Mouse (Mus musculus) heart, embryonic 15.5 days (tissue): ENCODE data around the gene B3gnt7. TPM values are rescaled to one million over a fixed set of nuclear protein-coding genes. Genes with fewer than 3 reads are reported as not detected.
A peak's percentile ranks its signal among the peaks of the same experiment; 100 is the strongest.

Experiments
- ATAC-seq: fragments of 200-750 bp; cut with Nextera tagmentation; replicated peaks from 2 replicates; pipeline ENCODE4 v1.8.0; 2017; ENCODE audit warnings: low read depth, moderate TSS enrichment; ENCODE audit not compliant: insufficient number of reproducible peaks, insufficient read depth, low FRiP score
- H3K27ac ChIP-seq: fragments of 300-500 bp; sonication (generic); 2 replicates; pipeline ENCODE4 v1.5.1; 2015; ENCODE audit warnings: mild to moderate bottlenecking, inconsistent platforms
- H3K27me3 ChIP-seq: fragments of 300-500 bp; sonication (generic); 2 replicates; pipeline ENCODE4 v1.6.1; 2015; ENCODE audit warnings: inconsistent platforms
- H3K36me3 ChIP-seq: fragments of 300-500 bp; sonication (generic); 2 replicates; pipeline ENCODE4 v1.6.1; 2015; ENCODE audit warnings: mild to moderate bottlenecking, inconsistent platforms
- H3K4me1 ChIP-seq: fragments of 300-500 bp; sonication (generic); replicated peaks from 2 replicates; pipeline ENCODE4 v1.6.1; 2015; ENCODE audit warnings: inconsistent platforms
- H3K4me2 ChIP-seq: fragments of 300-500 bp; sonication (generic); 2 replicates; pipeline ENCODE4 v1.6.1; 2015; ENCODE audit warnings: inconsistent platforms, mild to moderate bottlenecking, moderate library complexity
- H3K4me3 ChIP-seq: fragments of 300-500 bp; sonication (generic); 2 replicates; pipeline ENCODE4 v1.5.1; 2015; ENCODE audit warnings: mild to moderate bottlenecking, inconsistent platforms
- H3K9ac ChIP-seq: fragments of 300-500 bp; sonication (generic); 2 replicates; pipeline ENCODE4 v1.6.1; 2015; ENCODE audit warnings: mild to moderate bottlenecking, inconsistent platforms
- H3K9me3 ChIP-seq: fragments of 300-500 bp; sonication (generic); replicated peaks from 2 replicates; pipeline ENCODE4 v1.6.1; 2016; ENCODE audit warnings: inconsistent platforms
- WGBS: fragments of 180-500 bp; shearing (Covaris S2); methylation state at CpG from one replicate; pipeline ENCODE4 v1.1.7; 2015; ENCODE audit warnings: mixed read lengths; 5-methylcytosine and 5-hydroxymethylcytosine counted together
- polyA plus RNA-seq: library from polyadenylated mRNA; unstranded; fragments of >200 nt; fragmentation: Nextera tagmentation; extraction: Ambion mirVana; gene quantifications from 2 replicates; pipeline ENCODE4 v1.2.1, GENCODE M21; 2015

B3gnt7 gene
- 2.0 and 2.4 TPM in 2 replicates for polyA plus RNA-seq

DNA sequence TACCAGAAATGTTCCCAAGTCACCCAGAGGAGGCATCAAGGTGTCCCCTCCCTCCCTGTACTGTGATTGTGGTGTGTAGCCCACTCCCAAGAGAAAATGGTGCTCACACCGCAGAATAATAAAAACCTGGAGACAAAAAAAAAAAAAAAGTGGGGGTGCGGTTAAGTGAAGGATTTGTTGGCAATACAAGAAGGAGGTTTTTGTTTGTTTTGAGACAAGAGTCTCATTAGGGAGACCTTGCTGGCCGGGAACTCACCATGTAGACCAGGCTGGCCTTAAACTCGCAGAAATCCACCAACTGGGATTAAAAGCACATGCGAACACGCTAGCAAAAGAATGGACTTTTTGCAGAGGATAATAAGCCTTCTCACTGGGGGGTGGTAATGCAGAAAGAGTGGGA lies at the start of gene B3gnt7:
Gene B3gnt7 (plus strand): TSS at position 301 of the 400 bp plus-strand sequence.
- Histone ChIP-seq H3K4me2 (peak within 1 kb of the TSS; percentile 99), H3K4me3 (peak within 1 kb of the TSS; percentile 67), H3K27ac (no peak within 1 kb of the TSS), H3K27me3 (peaks cover 53% of the 10 kb centered on the region), H3K9me3 (no peaks in the 10 kb centered on the region), H3K36me3 (no peaks in the 10 kb centered on the region), H3K9ac (peak within 1 kb of the TSS; percentile 56), H3K4me1 (peaks cover 15% of the 10 kb centered on the region)
- 41% methylated on average over 6 of the region's 6 CpGs for WGBS
- no peak for ATAC-seq

DNA sequence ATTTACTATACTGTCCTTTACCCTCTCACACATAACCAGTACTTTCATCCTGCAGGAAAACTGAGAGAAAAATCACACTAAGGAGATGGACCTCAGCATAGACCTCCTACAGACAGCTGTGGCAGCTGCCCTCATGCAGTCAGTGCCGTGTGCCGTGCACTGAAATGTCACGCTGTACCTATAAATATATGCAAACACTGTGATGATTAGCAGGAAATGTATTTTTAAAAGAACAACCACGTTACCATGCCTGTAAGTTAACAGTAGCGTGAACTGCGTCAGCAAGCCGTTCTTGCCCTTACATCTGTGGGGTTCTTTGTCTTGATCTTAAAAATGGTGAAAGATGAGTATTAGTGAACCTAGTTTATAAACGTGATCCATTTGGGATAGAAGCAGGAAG lies 49.2 kb upstream of the B3gnt7 start:
- Histone ChIP-seq H3K9me3 (no peaks in the 10 kb centered on the region), H3K4me2 (no peak overlapping the region), H3K27me3 (no peaks in the 10 kb centered on the region), H3K36me3 (no peaks in the 10 kb centered on the region), H3K4me1 (peaks cover 4% of the 10 kb centered on the region; the same call in 1 of the 2 replicates), H3K4me3 (no peak overlapping the region), H3K27ac (no peak overlapping the region), H3K9ac (no peak overlapping the region)
- ATAC-seq: no peak
- 75% methylated on average over 8 of the region's 8 CpGs for WGBS

DNA sequence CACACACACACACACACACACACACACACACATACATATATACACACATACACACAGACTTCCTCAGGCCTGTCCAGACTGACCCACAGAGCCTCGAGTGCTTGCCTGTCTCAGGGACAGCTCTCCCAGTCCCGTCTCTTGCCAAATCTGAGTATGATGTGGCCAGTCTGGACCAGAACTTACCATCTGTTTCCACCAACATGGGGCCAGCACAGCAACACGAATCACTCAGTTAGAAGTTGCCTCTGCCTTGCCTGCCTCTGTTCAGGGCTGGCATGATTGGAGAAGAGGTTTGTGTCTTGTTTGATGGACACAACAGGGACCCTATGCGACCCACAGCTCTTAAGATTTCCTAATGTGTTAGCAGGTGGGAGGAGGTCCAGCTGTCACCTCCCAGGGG lies 46.3 kb upstream of the B3gnt7 start:
- Histone ChIP-seq H3K27me3 (no peaks in the 10 kb centered on the region), H3K9me3 (no peaks in the 10 kb centered on the region), H3K36me3 (no peaks in the 10 kb centered on the region), H3K4me1 (peaks cover 4% of the 10 kb centered on the region; the same call in 1 of the 2 replicates), H3K4me2 (no peak overlapping the region), H3K9ac (no peak overlapping the region), H3K27ac (no peak overlapping the region), H3K4me3 (no peak overlapping the region)
- 77% methylated on average over 4 of the region's 4 CpGs for WGBS
- no peak for ATAC-seq

DNA sequence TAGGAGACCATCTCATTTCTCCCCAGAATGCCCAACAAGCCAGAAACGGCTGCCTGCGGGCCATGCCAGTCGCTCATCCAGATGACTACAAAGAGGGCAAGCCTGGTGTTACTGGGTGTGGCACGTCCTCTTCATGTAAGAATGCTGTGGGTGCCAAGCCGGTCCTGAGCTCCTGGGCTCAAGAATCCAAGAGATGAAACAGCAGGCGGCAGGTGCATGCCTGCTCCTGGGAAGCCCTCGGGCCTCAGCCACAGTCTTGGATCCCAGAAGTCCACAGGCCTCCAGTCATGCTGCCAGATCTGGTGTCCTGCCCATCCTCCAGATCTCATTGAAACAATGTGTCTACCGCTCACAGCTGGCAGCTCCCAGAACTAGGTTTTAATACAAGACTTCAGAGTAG lies 45.4 kb upstream of the B3gnt7 start:
- Histone ChIP-seq H3K4me1 (peaks cover 4% of the 10 kb centered on the region; the same call in 1 of the 2 replicates), H3K9me3 (no peaks in the 10 kb centered on the region), H3K27me3 (no peaks in the 10 kb centered on the region), H3K4me2 (no peak overlapping the region), H3K9ac (no peak overlapping the region), H3K27ac (no peak overlapping the region), H3K4me3 (no peak overlapping the region), H3K36me3 (no peaks in the 10 kb centered on the region)
- no peak for ATAC-seq
- WGBS: 86% methylated on average over 8 of the region's 8 CpGs

GRCm38 (mm10) chr1:86258171-86258824 lies 44.3 kb upstream of the B3gnt7 start:
- peaks cover 4% of the 10 kb centered on the region; the same call in 1 of the 2 replicates for H3K4me1 ChIP-seq
- H3K27ac ChIP-seq: no peak overlapping the region
- no peak overlapping the region for H3K9ac ChIP-seq
- H3K9me3 ChIP-seq: no peaks in the 10 kb centered on the region
- WGBS: 51% methylated on average over 7 of the region's 7 CpGs
- no peak overlapping the region for H3K4me2 ChIP-seq
- ATAC-seq: no peak
- H3K36me3 ChIP-seq: no peaks in the 10 kb centered on the region
- no peaks in the 10 kb centered on the region for H3K27me3 ChIP-seq
- no peak overlapping the region for H3K4me3 ChIP-seq

DNA sequence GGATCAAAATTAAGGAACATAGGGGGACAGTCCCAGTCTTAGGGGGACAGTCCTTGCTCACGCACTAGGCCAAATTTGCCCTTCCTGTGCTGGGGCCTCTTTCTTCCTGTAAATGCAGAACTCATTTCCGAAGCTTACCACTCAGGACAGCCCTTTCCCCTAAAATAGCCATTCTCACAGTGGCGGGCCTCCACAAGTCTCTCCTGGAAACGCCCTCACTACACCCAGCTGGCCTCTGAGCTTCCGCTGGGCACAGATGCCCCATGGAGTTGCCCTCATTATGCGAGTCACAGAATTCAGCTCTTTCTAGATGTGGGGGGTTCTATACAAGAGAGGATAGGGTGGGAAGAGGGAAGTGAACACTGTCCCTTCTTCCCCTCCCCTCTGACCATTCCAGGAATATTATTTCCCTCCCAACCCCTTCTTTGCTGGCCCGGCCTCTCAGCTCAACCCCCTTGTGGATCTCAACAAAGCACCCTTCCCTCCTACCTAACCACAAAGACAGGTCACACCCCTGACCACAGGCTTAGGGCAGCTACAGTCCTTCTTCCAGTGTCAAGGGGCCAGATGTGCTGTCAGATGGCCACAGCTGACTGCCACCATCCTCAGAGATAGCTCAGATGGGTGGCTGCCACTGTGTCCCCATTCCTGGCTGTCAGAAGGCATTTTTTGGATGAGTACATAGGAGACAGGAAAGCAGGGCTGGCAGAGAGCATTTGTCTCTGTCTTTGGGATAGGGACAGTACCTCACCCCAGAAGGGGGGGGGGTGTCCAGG lies 38.9 kb upstream of the B3gnt7 start:
- 57% methylated on average over 7 of the region's 7 CpGs for WGBS
- Histone ChIP-seq H3K4me2 (no peak overlapping the region), H3K27ac (no peak overlapping the region), H3K9ac (no peak overlapping the region), H3K36me3 (no peaks in the 10 kb centered on the region), H3K27me3 (no peaks in the 10 kb centered on the region), H3K9me3 (no peaks in the 10 kb centered on the region), H3K4me1 (0 out of 2 replicates have a peak, but pooled peaks cover 2% of the 10 kb centered on the region), H3K4me3 (no peak overlapping the region)
- no peak for ATAC-seq

- Histone ChIP-seq H3K4me2 (no peak overlapping the region), H3K27ac (no peak overlapping the region), H3K36me3 (no peaks in the 10 kb centered on the region), H3K4me1 (0 out of 2 replicates have a peak, but pooled peaks cover 2% of the 10 kb centered on the region), H3K9me3 (no peaks in the 10 kb centered on the region), H3K9ac (no peak overlapping the region), H3K4me3 (no peak overlapping the region), H3K27me3 (no peaks in the 10 kb centered on the region)
- ATAC-seq: no peak
- WGBS: 57% methylated on average over 3 of the region's 3 CpGs
Measured at GRCm38 (mm10) chr1:86265060-86265459, 37.6 kb upstream of the B3gnt7 start.

GRCm38 (mm10) chr1:86268492-86269189 lies 34.0 kb upstream of the B3gnt7 start:
- H3K27me3 ChIP-seq: no peaks in the 10 kb centered on the region
- ATAC-seq: no peak
- no peaks in the 10 kb centered on the region for H3K36me3 ChIP-seq
- no peak overlapping the region for H3K4me3 ChIP-seq
- 87% methylated on average over 9 of the region's 9 CpGs for WGBS
- H3K27ac ChIP-seq: no peak overlapping the region
- no peaks in the 10 kb centered on the region for H3K9me3 ChIP-seq
- H3K9ac ChIP-seq: no peak overlapping the region
- no peak overlapping the region for H3K4me2 ChIP-seq
- 0 out of 2 replicates have a peak, but pooled peaks cover 2% of the 10 kb centered on the region for H3K4me1 ChIP-seq

DNA sequence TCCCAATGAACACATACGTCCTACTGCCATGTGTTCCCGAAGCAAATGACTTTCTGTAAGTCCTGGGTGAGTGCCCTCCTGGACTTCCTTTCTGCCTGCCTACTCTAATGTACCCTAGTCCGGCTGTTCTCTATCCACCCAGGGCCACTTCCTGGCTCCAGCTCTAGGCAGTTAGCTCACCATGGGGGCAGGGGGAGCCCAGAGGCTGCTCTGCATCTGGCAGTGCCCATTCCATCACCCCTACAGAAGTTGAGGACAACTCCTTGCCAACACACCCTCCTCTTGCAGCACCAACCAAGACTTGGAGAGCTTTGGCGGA lies 33.5 kb upstream of the B3gnt7 start:
- Histone ChIP-seq H3K4me2 (no peak overlapping the region), H3K9me3 (no peaks in the 10 kb centered on the region), H3K4me3 (no peak overlapping the region), H3K36me3 (no peaks in the 10 kb centered on the region), H3K9ac (no peak overlapping the region), H3K27me3 (no peaks in the 10 kb centered on the region), H3K27ac (no peak overlapping the region), H3K4me1 (no peaks in the 10 kb centered on the region)
- ATAC-seq: no peak
- 74% methylated on average over 4 of the region's 4 CpGs for WGBS

- WGBS: 76% methylated on average over 6 of the region's 6 CpGs
- no peaks in the 10 kb centered on the region for H3K36me3 ChIP-seq
Measured at GRCm38 (mm10) chr1:86271707-86272106, 30.9 kb upstream of the B3gnt7 start.

GRCm38 (mm10) chr1:86277055-86277454 lies 25.6 kb upstream of the B3gnt7 start:
- 81% methylated on average over 5 of the region's 5 CpGs for WGBS
- Histone ChIP-seq H3K27ac (no peak overlapping the region), H3K9me3 (no peaks in the 10 kb centered on the region)

More at GRCm38 (mm10) chr1:86271707-86272106, 30.9 kb upstream of the B3gnt7 start:
- ATAC-seq: no peak
- Histone ChIP-seq H3K27ac (no peak overlapping the region), H3K9me3 (no peaks in the 10 kb centered on the region), H3K9ac (no peak overlapping the region), H3K4me1 (no peaks in the 10 kb centered on the region), H3K27me3 (no peaks in the 10 kb centered on the region), H3K4me3 (no peak overlapping the region), H3K4me2 (no peak overlapping the region)

More at GRCm38 (mm10) chr1:86277055-86277454, 25.6 kb upstream of the B3gnt7 start:
- no peak for ATAC-seq
- Histone ChIP-seq H3K4me3 (no peak overlapping the region), H3K36me3 (no peaks in the 10 kb centered on the region), H3K9ac (no peak overlapping the region), H3K27me3 (no peaks in the 10 kb centered on the region), H3K4me1 (no peaks in the 10 kb centered on the region), H3K4me2 (no peak overlapping the region)
